Mouse (Mus musculus) hindbrain, embryonic 16.5 days (tissue): Measurements from ENCODE around the gene Dclk2. TPM values are rescaled to one million over a fixed set of nuclear protein-coding genes. Genes with fewer than 3 reads are reported as not detected.

Experiments
- polyA plus RNA-seq: library from polyadenylated mRNA; unstranded; fragments of >200 nt; fragmentation: Nextera tagmentation; extraction: Ambion mirVana; gene quantifications from 2 replicates; pipeline ENCODE4 v1.2.1, GENCODE M21; 2015

Gene Dclk2
- polyA plus RNA-seq, 1 experiment from 2014 or later = 74.9 TPM

Other genes with a start within 250 kb of the Dclk2 start
- 47.3 and 49.1 TPM in 2 replicates for gene Cd1d1, start 78.6 kb upstream of the Dclk2 start, polyA plus RNA-seq